In genomic region chrX:144403526-144403925, GRCm38 (mm10) we compare ENCODE assay signal across 8 mouse cellular contexts. TPM values are rescaled to one million over a fixed set of nuclear protein-coding genes. Genes with fewer than 3 reads are reported as not detected.
DNase-seq lines count a peak whose midpoint lies in the region; ATAC-seq and TF ChIP-seq lines count a peak whose summit lies in the region.
"Had no signal": no experiment of that assay in that cellular context is flagged by ENCODE, and none has a peak within 500 bp of the region (broad histone marks: within the 10 kb centered on the region; RNA-seq: fewer than 3 reads in every experiment).

No protein-coding gene starts in this region.

- intact Hi-C loops in left cerebral cortex, postnatal 10 days (cut with DNase I), result loop anchor here (2.0 kb wide), 1 partner anchor 903 kb away; no protein-coding TSS in a partner anchor

- H3K27ac ChIP-seq in embryonic facial prominence, embryonic 11.5 days (replicated peaks; ENCODE audit: low read depth, low read length), result no peak overlapping the region
- H3K27ac ChIP-seq in midbrain, embryonic 15.5 days, result no peak overlapping the region

- no peak overlapping the region for H3K4me3 ChIP-seq in G1E (ENCODE audit: low read depth, low read length)
- H3K4me3 ChIP-seq in embryonic facial prominence, embryonic 11.5 days (ENCODE audit: low read depth, low read length), result no peak overlapping the region
- H3K4me3 ChIP-seq in midbrain, embryonic 15.5 days, result no peak overlapping the region

- H3K4me2 ChIP-seq in embryonic facial prominence, embryonic 11.5 days (ENCODE audit: low read depth, low read length), result no peak overlapping the region
- H3K4me2 ChIP-seq in midbrain, embryonic 15.5 days, result no peak overlapping the region

- peak; percentile 32; the same call in 1 of the 2 replicates for TF ChIP-seq CTCF in G1E (IDR thresholded peaks at IDR 0.05; ENCODE audit: low read depth, low read length)

- 32% methylated on average over 7 of the region's 7 CpGs for WGBS in embryonic facial prominence, embryonic 11.5 days
- WGBS in midbrain, embryonic 15.5 days, result 34% methylated on average over 7 of the region's 7 CpGs

- H3K9me3 ChIP-seq in G1E (replicated peaks), result no peaks in the 10 kb centered on the region
- H3K9me3 ChIP-seq in embryonic facial prominence, embryonic 11.5 days (replicated peaks; ENCODE audit: control insufficient read depth, low read length), result no peaks in the 10 kb centered on the region
- H3K9me3 ChIP-seq in midbrain, embryonic 15.5 days, result no peaks in the 10 kb centered on the region

- peak; percentile 1 for DNase-seq in G1E (ENCODE audit: low spot score)
- peak; percentile 45 for DNase-seq in adrenal gland, postnatal 25 days
- peak; percentile 48 for DNase-seq in embryonic facial prominence, embryonic 11.5 days (ENCODE audit: low spot score)
- DNase-seq in left cerebral cortex, postnatal 10 days (ENCODE audit: extremely low spot score in 1 of 2, low spot score in 2 of 2), result peak; percentile 22 to 33
- DNase-seq in spleen, adult 18-20 months, result peak; percentile 6 to 18

- H3K36me3 ChIP-seq in G1E (replicated peaks), result no peaks in the 10 kb centered on the region
- no peaks in the 10 kb centered on the region for H3K36me3 ChIP-seq in embryonic facial prominence, embryonic 11.5 days (replicated peaks; ENCODE audit: control insufficient read depth, insufficient read depth, low read depth, low read length)
- no peaks in the 10 kb centered on the region for H3K36me3 ChIP-seq in midbrain, embryonic 15.5 days (replicated peaks)

- H3K27me3 ChIP-seq in G1E (ENCODE audit: insufficient read depth, low read length), result no peaks in the 10 kb centered on the region
- no peaks in the 10 kb centered on the region for H3K27me3 ChIP-seq in embryonic facial prominence, embryonic 11.5 days (ENCODE audit: control insufficient read depth, insufficient read depth, low read length)
- no peaks in the 10 kb centered on the region for H3K27me3 ChIP-seq in midbrain, embryonic 15.5 days (replicated peaks)

- peak; percentile 54; the same call in 1 of the 2 replicates for ATAC-seq in G1E (ENCODE audit: extremely low read depth, insufficient number of reproducible peaks, low FRiP score, poor library complexity, severe bottlenecking)
- no peak for ATAC-seq in embryonic facial prominence, embryonic 11.5 days (replicated peaks; ENCODE audit: insufficient number of reproducible peaks, low FRiP score, low TSS enrichment, low read depth)
- peak; percentile 74 to 86; a peak in 3 of 4 replicates for ATAC-seq in hematopoietic stem cell, adult 5-6 weeks (replicated peaks in 1 of 2; ENCODE audit: insufficient read depth in 1 of 2, low FRiP score in 2 of 2, low TSS enrichment in 1 of 2, low read depth in 1 of 2, poor library complexity in 2 of 2, severe bottlenecking in 2 of 2)
- peak; percentile 90 for ATAC-seq in midbrain, embryonic 15.5 days (replicated peaks)

- no peak overlapping the region for H3K9ac ChIP-seq in embryonic facial prominence, embryonic 11.5 days (replicated peaks; ENCODE audit: low read length)
- no peak overlapping the region for H3K9ac ChIP-seq in midbrain, embryonic 15.5 days

- H3K4me1 ChIP-seq in G1E (ENCODE audit: insufficient read depth, low read depth, low read length), result no peaks in the 10 kb centered on the region
- H3K4me1 ChIP-seq in embryonic facial prominence, embryonic 11.5 days (ENCODE audit: control insufficient read depth, insufficient read depth, low read length), result no peaks in the 10 kb centered on the region
- H3K4me1 ChIP-seq in midbrain, embryonic 15.5 days, result no peaks in the 10 kb centered on the region

RNA-seq across cellular contexts. Expression of gene Trpc5os, which starts 52.9 kb away (rescaled TPM):
- total RNA-seq in G1E (2014; fragmentation: Nextera tagmentation), result not detected in 2 replicates
- total RNA-seq in G1E (2017), result 0.11 and 0.29 TPM in 2 replicates
- polyA plus RNA-seq in G1E (2012), result not detected in 2 replicates
- not detected in 2 replicates for total RNA-seq in adrenal gland, postnatal 25 days (2021)
- not detected in 2 replicates for polyA plus RNA-seq in embryonic facial prominence, embryonic 11.5 days (2014; fragmentation: Nextera tagmentation; extraction: Ambion mirVana)
- not detected in 2 replicates for total RNA-seq in hematopoietic stem cell, adult 5-6 weeks (2017)
- not detected for total RNA-seq in left cerebral cortex, postnatal 10 days (2021)
- polyA plus RNA-seq in midbrain, embryonic 15.5 days (2015; fragmentation: Nextera tagmentation; extraction: Ambion mirVana), result 0.05 and 0.06 TPM in 2 replicates
- polyA plus RNA-seq: large intestine, adult 2 months had no signal
